Mouse (Mus musculus) ovary, postnatal 10 days (tissue): ENCODE data around the gene Tollip.

Experiments
- DNase-seq: peaks from one replicate; pipeline ENCODE4 v3.0.0; 2022; ENCODE audit warnings: low spot score

Tollip gene

GRCm38 (mm10) chr7:141918407-141918806, at the start of gene Tollip:
Tollip (minus strand) TSS chr7:141918507.
- no peak for DNase-seq

GRCm38 (mm10) chr7:141966281-141966680, 48.0 kb upstream of the Tollip start:
- DNase-seq, result no peak

DNA sequence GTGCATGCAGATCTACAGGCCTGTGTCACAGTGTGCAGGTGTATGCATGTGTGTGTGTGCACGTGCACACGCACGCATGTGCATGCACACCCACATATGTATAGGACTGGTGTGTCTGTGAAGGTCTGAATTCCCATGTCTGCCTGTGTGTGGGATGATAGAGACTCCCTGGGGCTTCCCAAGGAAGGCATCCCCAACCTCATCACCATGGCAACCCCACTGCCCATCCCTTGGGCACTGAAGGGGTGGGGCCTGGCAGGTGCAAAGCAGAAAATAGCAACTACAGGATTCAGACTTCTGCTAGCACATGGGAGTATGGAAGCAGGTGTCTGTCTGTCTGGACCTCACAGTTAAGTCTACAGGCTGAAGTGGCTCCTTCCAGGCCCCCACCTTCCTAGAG, 44.2 kb upstream of the Tollip start:
- no peak for DNase-seq

DNA sequence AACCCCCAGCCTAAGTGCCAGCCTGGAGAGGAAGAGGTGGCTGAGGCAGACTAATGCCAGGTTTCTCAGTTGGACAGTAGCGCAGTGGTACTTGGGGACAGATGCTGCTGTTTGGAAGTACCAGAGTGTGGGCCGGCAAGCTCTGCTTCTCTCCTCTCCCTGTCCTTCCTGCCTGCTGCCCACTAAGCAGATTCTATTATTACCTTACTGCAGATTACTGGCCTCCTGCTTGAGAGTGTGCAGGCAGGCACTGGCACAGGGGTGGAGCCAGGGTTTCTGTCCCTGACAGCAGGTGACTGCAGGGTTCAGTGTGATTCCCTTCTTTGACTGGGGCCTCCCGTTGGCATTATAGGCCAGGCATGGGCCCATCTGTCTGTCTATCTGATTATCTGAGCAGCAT, 43.2 kb upstream of the Tollip start:
- DNase-seq, result no peak

DNA sequence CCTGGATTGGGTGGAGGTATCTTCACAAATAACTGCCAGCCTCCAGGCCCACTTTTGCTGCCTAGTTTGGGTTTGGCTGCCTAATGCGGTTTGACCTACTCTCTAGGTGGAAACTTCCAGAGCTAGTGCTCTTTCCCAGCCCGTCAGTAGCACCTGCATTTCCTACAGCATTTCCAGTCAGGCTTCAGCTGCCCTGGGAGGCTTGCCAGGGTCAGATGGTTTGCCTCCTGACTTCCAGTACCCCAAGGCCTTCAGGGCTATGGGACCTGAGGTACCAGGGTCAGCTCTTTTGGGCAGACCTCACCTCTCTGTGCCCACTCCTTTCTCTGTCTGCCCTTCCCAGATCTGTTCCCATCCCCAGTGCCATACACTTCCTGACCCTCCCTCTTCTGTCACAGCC, 42.6 kb upstream of the Tollip start:
- no peak for DNase-seq

- no peak for DNase-seq
Measured at GRCm38 (mm10) chr7:141959133-141959532, 40.8 kb upstream of the Tollip start.

DNA sequence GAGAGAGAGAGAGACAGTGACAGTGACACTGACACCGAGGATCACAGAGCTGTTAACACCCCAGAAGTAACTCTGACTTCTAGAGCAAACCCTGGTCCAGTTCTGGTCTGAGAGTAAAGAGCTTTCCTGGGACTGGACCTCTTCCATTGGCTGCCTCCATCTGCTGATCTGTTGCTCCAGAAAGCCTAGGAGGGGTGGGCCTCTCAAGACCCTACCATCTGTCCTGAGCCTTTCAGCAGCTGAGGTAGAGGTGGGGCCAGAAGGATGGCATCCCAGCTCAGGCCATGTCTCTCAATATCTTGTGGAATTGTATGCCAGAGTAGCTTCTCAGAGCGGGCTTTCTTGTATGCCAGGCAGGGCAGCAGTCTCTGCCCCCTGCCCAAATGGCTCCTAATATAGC, 39.9 kb upstream of the Tollip start:
- DNase-seq, result no peak

DNA sequence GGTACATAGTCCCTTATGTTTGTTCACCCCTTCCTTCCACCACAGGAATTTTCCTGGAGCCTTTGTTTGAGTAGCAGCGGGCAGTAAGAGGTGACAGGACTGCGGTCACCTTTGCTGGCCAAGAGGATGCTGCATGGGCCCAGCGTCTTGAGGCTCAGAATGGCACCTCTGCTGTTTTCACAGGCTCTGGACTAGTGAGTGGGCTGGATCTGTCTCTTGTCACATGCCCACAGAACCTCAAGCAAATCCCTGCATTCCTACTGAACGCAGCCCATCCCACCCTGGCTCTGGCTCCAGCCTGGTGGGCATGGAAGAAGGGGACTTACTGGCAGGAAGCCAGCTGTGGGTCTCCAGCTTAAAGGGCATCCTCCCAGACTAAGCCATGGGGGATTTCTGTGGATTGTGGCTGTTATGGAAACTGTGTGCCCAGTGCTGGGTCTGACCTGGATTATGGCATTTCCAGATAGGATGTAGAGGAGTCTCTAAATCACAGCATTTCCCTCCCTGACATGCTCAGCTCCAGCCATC, 39.3 kb upstream of the Tollip start:
- DNase-seq, result no peak

DNA sequence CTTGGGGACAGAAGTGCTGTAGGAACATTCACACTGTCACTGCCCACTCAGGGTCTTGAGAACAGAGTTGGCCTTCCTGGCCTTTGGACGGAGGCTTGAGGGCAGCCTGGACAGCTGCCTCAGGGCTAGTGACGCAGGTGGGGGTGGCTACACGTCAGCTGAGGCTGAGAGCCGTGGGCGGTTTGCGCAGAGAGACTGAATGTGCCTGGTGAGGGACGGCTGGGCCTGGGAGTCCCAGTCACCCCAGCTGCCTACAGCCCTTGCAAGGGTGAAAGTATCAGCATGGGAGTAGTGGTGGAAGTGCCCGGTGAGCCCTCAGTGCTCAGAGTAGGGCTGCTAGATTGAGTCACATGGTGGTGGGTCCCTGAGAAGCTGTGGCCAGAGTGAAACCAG, 37.9 kb upstream of the Tollip start:
- no peak for DNase-seq

GRCm38 (mm10) chr7:141955565-141956173, 37.4 kb upstream of the Tollip start:
- DNase-seq, result no peak

DNA sequence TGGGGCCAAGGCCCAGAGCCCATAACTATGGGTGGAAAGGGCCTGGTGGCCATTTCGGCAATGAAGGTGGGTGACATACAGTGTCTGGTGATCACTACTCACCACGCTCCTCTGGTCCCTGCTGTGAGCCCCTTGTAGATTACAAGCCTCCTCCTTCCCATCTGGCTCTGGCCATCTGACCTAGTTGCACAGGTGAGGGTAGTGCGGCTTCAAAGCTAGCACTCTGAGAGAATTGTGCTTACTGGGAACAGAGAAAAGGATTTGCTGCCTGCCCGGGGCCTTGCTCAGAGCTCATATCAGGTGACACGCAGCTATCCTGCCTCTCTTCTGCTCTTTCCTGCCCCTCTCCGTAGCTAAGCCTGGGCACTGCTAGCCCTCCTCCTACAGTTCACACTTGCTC, 35.3 kb upstream of the Tollip start:
- no peak for DNase-seq

DNA sequence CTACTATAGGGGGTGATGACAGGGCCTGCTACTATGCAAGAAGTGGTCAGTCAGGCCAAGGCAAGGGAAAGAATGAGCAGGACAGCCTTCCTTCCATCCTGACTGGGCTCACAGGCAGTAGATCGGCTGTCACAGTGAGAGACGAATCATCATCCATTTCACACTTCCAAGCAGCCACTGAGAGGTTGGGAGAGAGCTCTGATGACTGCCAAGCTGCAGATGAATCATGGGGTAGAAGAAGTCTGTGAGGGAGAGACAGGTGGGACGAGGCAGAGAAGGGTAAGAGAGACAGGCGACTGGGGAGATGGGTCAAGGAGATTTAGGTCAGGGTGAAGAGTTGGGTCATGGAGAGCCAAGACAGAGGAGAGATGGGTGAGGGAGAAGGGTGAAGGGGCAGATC, 34.6 kb upstream of the Tollip start:
- no peak for DNase-seq

GRCm38 (mm10) chr7:141951821-141952220, 33.5 kb upstream of the Tollip start:
- DNase-seq, result no peak

DNA sequence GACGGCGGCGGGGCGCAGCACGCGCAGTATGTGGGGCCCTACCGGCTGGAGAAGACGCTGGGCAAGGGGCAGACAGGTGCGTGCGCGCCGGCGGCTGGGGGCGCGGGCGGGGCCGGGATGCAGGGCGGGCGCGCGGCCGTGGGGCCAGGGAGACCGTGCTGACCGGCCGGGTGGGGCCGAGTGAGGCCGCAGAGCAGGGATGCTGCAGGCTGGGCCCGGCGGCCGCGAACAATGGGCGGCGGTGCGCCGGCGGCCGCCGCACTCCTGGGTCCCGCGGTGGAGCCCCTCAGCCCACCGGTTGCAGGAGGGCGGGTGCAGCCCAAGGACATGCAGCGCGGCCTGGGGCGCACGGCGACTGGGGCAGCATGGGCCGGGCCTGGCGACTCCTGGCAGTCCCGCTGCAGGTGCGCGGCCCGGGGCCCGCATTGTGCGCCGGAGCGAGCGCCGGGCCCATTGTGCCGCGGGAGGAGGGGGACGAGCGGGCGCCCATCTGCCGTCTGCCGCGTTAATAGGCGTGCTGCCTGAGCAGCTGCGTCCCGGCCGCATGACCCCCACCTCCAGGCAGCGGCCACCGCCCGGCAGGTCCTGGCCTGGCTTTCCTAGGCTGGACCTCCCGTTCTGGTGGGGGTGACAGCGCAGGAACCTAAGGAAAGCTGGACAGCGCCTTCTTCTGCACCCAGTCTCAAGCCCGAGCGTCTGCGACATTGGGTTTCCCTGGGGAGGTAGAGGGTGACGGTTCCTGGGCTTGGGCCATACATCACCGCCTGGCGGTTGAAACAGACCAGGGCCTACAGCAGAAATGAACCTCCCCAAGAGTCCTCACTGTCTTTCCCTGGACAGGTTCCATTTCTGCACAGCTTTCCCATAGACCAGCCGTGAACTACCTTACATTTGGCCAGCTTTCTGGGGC, 32.1 kb upstream of the Tollip start:
- DNase-seq, result no peak

GRCm38 (mm10) chr7:141949799-141950103, 31.4 kb upstream of the Tollip start:
- DNase-seq, result no peak

GRCm38 (mm10) chr7:141948906-141949798, 30.8 kb upstream of the Tollip start, which contains the start of gene Brsk2:
Brsk2 (plus strand) TSS chr7:141949751.
- peak; percentile 76 for DNase-seq

GRCm38 (mm10) chr7:141948045-141948444, 29.7 kb upstream of the Tollip start:
- DNase-seq, result no peak

DNA sequence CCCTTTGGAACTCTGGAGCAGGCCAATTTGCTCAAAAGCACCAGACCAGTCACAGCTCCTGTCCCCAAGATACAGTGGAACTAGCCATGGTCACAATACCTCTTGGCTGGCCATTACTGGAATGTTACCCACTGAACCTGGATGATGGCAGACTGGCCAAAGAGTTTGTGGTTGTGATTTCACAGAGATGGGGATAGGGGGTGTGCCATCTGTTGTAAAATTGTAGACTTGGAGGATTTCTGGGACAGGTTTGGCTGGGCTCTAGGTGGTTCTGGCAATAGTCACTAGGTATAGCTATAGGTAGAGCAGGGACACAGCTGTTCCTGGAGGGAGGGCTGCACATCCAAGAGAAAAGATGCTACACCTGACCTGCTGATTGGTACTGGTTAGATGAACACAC, 29.2 kb upstream of the Tollip start:
- no peak for DNase-seq

DNA sequence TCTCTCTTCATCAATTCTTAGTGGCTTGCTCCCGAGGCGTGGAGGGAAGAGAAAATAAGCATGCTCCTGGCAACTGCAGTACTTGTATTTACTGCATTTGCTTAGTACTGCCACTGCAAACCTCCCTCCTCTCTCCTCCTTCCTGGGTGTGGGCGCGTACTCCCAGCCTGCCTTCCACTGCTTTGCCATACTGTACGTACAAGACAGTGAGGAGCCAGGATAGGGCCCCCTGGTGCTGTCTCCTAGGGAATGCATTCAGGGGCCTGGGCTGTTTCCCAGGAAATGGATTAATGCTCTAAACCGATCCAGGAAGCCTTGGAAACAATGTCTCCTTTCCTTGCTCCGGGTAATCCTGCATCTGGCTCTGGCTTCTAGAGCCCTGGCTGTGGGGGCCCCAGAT, 27.6 kb upstream of the Tollip start:
- DNase-seq, result no peak

DNA sequence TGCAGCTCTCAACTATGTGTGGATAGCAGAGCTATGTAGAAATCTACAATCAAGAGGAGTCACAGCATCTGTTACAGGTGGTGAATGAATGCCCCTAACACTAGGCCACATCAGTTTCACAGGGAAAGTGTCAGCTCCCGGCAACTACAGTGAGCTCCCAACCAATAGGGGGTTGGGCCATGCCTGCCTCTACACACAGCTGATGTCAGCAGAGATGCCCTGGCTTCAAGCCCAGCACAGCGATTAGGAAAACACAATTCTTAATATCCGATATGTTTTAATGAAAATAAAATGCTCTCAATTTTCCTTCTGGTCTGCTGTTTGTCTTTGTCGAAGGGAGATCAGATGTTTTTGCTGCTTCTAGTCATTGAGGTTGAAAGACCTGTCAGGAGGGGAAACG, 25.1 kb upstream of the Tollip start:
- no peak for DNase-seq

DNA sequence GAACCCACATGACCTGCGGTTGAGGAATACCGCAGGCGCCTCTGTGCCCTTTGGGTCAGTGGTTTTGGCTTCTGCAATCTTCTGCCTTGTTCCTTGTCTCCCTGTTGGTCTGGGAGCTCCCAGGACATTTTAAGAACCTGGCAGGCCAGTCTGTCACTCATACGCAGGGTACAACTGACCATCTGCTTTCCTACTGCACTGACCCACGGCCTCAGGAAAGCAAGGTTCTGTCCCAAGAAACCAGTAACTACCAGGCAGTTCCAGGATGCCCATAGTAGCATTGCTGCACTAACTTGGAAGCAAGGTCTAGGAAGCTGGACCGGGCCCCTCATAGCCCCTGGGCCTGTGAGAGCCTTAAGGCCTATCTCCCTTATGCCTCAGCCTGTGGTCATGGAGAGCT, 16.6 kb upstream of the Tollip start:
- DNase-seq, result no peak

DNA sequence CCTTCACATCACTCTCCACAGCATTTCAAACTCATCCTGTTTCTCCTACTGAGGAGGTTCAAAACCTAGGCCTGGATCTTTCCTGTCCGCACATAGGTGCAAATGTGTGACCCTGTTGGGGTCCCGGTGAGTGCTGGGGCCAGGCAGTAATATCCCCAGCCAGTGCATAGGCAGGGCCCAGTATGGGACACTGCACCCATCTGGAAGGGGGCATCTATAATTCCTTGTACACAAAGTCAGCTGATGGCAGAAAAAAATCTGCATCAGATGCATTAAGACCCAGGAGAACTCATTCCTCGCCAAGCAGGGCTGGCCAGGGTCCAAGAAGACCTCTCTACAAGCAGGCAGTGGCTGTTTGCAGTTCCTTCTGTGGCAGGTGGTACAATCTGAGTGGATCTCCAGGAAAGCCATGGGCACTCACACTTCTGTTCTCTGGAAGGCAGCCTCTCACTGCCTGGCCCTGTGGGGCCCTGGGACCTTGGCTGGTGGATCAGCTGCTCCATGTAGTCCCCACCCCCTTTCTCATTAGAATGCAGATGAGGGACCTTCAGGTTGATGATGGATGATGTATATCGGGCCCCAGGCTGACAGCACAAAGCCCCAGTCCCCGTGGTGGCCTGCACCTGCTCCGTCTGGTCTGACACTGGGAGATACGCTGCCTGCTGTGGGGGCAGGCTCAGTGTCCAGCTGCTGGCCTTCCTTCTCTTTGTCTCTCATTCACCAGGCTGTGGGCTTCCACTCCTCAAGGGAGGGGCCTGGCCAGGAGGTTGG, 16.0 kb upstream of the Tollip start:
- DNase-seq, result no peak
